In genomic region chr2:92381901-92382588, GRCm38 (mm10) we compare ENCODE assay signal across 22 mouse cellular contexts. TPM values are rescaled to one million over a fixed set of nuclear protein-coding genes. Genes with fewer than 3 reads are reported as not detected.
DNase-seq lines count a peak whose midpoint lies in the region; ATAC-seq and TF ChIP-seq lines count a peak whose summit lies in the region.
"Had no signal": no experiment of that assay in that cellular context is flagged by ENCODE, and none has a peak within 500 bp of the region (broad histone marks: within the 10 kb centered on the region; RNA-seq: fewer than 3 reads in every experiment).

Gene 1700029I15Rik, plus strand, starts transcription at chr2:92382538.

- peak; percentile 63 to 72 for DNase-seq in cerebellum, adult 2 months
- DNase-seq in cerebellum, adult 11 months = no peak
- DNase-seq in layer of hippocampus, adult 2 months (ENCODE audit: low spot score in 2 of 2) = no peak
- no peak for DNase-seq in layer of hippocampus, adult 9-11 months
- DNase-seq in cerebellum, postnatal 14 days = peak; percentile 58 to 69
- DNase-seq in left cerebral cortex, adult 18-20 months (ENCODE audit: low spot score in 2 of 2) = no peak
- DNase-seq: adrenal gland, postnatal 36 days; forebrain, postnatal 0 days; gastrocnemius, postnatal 36 days; heart, postnatal 36 days; kidney, postnatal 14 days; layer of hippocampus, postnatal 36 days; lung, adult 18-20 months; lung, postnatal 10 days; thymus, adult 2 months; thymus, postnatal 4 days had no signal

- no peak for TF ChIP-seq CTCF in cerebellum, adult 2 months (IDR thresholded peaks at IDR 0.05; ENCODE audit: borderline replicate concordance, insufficient read depth, low read depth, low read length)
- TF ChIP-seq CTCF in layer of hippocampus, adult 2 months (conservative IDR thresholded peaks at IDR 0.05) = no peak

- no peaks in the 10 kb centered on the region for H3K27me3 ChIP-seq in cerebellum, adult 2 months (ENCODE audit: control insufficient read depth, insufficient read depth, low read length)
- H3K27me3 ChIP-seq: embryonic facial prominence, embryonic 12.5 days; hindbrain, embryonic 13.5 days; limb, embryonic 13.5 days had no signal

- peak within 1 kb of the TSS; percentile 49 for H3K27ac ChIP-seq in cerebellum, adult 2 months (ENCODE audit: insufficient read depth, low read length)
- peak within 1 kb of the TSS; percentile 29; the same call in 1 of the 2 replicates for H3K27ac ChIP-seq in layer of hippocampus, adult 2 months
- H3K27ac ChIP-seq: embryonic facial prominence, embryonic 12.5 days; hindbrain, embryonic 13.5 days; limb, embryonic 13.5 days; liver, embryonic 12.5 days; midbrain, embryonic 10.5 days had no signal

- 15% methylated on average over 5 of the region's 5 CpGs for WGBS in cerebellum, adult 2 months

- peaks cover 60% of the 10 kb centered on the region for H3K4me1 ChIP-seq in cerebellum, adult 2 months (ENCODE audit: control insufficient read depth, insufficient read depth, low read length)
- H3K4me1 ChIP-seq: embryonic facial prominence, embryonic 12.5 days; limb, embryonic 13.5 days had no signal

- no peak for ATAC-seq in neutrophil, adult 5-6 weeks (ENCODE audit: extremely low read depth, insufficient number of reproducible peaks, low FRiP score, poor library complexity, severe bottlenecking)
- ATAC-seq: forebrain, postnatal 0 days; liver, embryonic 12.5 days had no signal

- TF ChIP-seq POLR2A in cerebellum, adult 2 months (IDR thresholded peaks at IDR 0.05; ENCODE audit: borderline replicate concordance, insufficient read depth, low read length) = no peak

- no peak within 1 kb of the TSS for H3K4me3 ChIP-seq in cerebellum, adult 2 months (replicated peaks; ENCODE audit: insufficient read depth, low read depth, low read length)
- no peak within 1 kb of the TSS for H3K4me3 ChIP-seq in layer of hippocampus, adult 2 months
- H3K4me3 ChIP-seq: embryonic facial prominence, embryonic 12.5 days; hindbrain, embryonic 13.5 days; limb, embryonic 13.5 days; liver, embryonic 12.5 days; midbrain, embryonic 10.5 days had no signal

RNA-seq across cellular contexts. Expression of gene 1700029I15Rik, which starts in this region (rescaled TPM):
- polyA plus RNA-seq in cerebellum, adult 2 months (2012; rRNA removed) = 6.4 and 6.9 TPM in 2 replicates
- 1 to 10 TPM; 4.5 to 5.0 TPM for total RNA-seq in layer of hippocampus, adult 2 months (2021)
- 9.8 and 13.7 TPM in 2 replicates for total RNA-seq in neutrophil, adult 5-6 weeks (2017)
- total RNA-seq in left cerebral cortex, adult 18-20 months (2021) = 1 to 10 TPM; 3.8 to 5.9 TPM

Comparison
In these comparisons a context has a peak if more than half of its experiments do, and no peak if none do; other contexts are left out.
1. DNase-seq: peak in cerebellum, adult 2 months (2 of 2) and cerebellum, postnatal 14 days (2 of 2); none in cerebellum, adult 11 months (single experiment), layer of hippocampus, adult 2 months (0 of 2), layer of hippocampus, adult 9-11 months (single experiment) and left cerebral cortex, adult 18-20 months (0 of 2).